Mouse (Mus musculus): ENCODE measurements around the gene Ifnk. TPM values are rescaled to one million over a fixed set of nuclear protein-coding genes. Genes with fewer than 3 reads are reported as not detected.

The Ifnk gene
- total and polyA plus RNA-seq, 2 experiments from 2014 or later = not detected

DNA sequence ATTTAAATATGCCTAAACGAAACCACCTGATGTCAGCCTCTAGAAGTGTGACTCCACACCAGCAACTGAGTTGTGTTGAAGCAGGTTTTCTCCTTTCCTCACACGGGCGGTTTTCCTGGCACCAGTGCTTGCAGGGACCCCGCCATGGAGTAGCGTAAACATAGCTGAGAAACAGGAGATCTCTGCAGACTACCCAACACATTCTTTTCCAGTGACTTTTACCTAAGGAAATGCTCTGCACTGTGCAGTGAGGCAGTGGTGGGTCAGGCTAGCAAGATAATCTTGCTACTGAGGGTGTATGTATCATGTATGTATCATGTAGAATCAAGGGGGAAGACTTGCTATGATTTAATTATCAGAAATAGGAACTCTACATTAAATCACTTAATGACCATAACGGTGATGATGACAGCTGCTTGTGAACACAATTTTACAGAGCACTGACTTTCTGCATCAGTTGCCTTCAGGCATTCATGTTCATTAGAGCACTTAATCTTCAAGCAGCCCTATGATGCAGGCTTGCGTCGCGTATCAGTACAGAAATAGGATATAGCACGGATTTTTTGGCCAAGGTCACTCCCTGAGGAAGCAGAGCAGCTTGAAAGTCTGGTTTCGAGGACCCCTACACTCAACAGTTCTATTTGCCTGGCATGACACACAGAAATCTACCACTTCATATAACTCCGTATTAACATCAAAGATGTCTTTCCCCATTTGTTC lies 26.2 kb downstream of the Ifnk start:
- WGBS = 53% methylated on average over 12 of the region's 12 CpGs
- Histone ChIP-seq H3K4me2 (ENCODE audit: low read depth, low read length) (no peak overlapping the region), H3K27ac (no peak overlapping the region), H3K4me3 (ENCODE audit: low read length) (no peak overlapping the region), H3K4me1 (ENCODE audit: insufficient read depth, low read length) (no peaks in the 10 kb centered on the region), H3K36me3 (ENCODE audit: insufficient read depth, low read length) (no peaks in the 10 kb centered on the region), H3K9me3 (ENCODE audit: low read length) (no peaks in the 10 kb centered on the region), H3K27me3 (ENCODE audit: insufficient read depth, low read length) (no peaks in the 10 kb centered on the region), H3K9ac (replicated peaks; ENCODE audit: low read length) (no peak overlapping the region)
- DNase-seq (ENCODE audit: low spot score) (peak; percentile 20), ATAC-seq (no peak)
- no peak for TF ChIP-seq CTCF (IDR thresholded peaks at IDR 0.05; ENCODE audit: low read depth)

DNA sequence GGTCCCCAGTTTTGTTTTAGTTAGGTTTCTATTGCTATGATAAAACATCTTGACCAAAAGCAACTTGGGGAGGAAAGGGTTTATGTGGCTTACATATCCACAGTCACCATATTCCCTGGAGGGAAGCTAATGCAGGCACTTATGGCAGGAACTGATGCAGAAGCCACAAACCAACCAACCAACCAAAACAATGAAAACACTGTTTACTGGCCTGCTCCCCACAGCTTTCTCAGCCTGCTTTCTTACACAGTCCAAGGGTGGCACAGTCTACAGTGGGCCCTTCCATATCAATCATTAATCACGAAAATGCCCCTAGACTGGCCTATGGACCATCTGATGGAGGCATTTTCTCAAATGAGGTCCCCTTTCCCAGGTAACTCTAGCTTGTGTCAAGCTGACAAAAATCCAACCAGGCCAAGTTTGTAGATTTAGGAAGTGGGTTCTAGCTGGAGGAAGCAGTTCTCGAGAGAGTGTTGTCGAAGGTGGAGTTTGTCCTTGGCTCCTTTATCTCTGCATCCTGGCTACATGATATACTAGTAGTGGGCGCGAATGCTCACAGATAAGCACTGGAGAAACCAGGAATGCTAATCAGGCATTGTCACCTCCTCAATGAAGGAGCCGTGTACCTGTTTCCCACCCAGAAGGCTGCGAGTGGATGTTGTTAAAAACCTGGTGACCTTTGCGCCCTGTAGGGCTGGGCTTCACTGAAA lies 35.9 kb downstream of the Ifnk start:
- Histone ChIP-seq H3K9me3 (ENCODE audit: low read length) (no peaks in the 10 kb centered on the region), H3K27ac (no peak overlapping the region), H3K9ac (replicated peaks; ENCODE audit: low read length) (no peak overlapping the region), H3K36me3 (ENCODE audit: insufficient read depth, low read length) (no peaks in the 10 kb centered on the region), H3K27me3 (ENCODE audit: insufficient read depth, low read length) (no peaks in the 10 kb centered on the region), H3K4me1 (ENCODE audit: insufficient read depth, low read length) (no peaks in the 10 kb centered on the region), H3K4me3 (ENCODE audit: low read length) (no peak overlapping the region), H3K4me2 (ENCODE audit: low read depth, low read length) (no peak overlapping the region)
- no peak for TF ChIP-seq CTCF (IDR thresholded peaks at IDR 0.05; ENCODE audit: low read depth)
- no peak for DNase-seq (ENCODE audit: low spot score)
- no peak for ATAC-seq
- 92% methylated on average over 8 of the region's 8 CpGs for WGBS

DNA sequence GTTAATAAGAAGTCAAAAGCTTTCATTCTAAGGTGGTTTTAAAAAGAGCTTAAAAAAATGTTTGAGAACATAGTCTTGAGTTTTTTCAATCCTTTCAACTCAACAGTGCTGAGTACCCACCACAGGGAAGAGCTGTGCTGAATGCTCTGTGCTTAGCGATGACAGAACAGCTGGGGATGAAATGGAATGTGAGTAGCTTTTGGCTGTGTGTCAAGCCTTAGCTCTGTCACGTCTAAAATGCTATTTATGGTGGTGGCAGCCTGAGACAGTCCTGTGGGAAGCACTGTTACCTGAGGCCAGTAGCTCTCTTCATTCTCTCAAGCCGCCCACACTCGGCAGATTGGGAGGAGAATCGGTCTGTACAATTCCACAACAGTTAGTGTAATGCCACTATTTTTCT lies 37.9 kb downstream of the Ifnk start:
- DNase-seq (ENCODE audit: low spot score) = peak; percentile 13
- 62% methylated on average over 5 of the region's 5 CpGs for WGBS
- TF ChIP-seq CTCF (IDR thresholded peaks at IDR 0.05; ENCODE audit: low read depth) = no peak

DNA sequence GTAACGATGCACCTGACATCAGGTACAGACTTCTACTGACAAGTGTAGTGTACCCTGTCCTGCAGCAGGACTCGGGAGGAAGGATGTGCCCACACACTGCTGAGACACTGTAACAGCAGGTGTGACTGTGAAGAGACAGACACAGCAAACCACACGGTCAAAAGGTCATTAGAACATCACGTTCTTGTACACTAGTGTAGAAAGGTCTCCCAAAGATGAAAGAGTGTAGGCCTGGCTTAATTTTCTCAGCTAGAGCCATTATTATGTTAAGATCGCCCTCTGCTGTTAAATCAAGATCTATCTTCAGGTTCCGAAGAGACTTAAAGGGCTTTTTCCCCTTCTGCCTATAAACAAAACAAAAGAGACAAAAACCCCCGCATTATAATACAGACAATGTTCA lies 40.9 kb downstream of the Ifnk start:
- H3K36me3 ChIP-seq (ENCODE audit: insufficient read depth, low read length) = peaks cover 6% of the 10 kb centered on the region
- H3K9ac ChIP-seq (replicated peaks; ENCODE audit: low read length) = no peak overlapping the region
- peak; percentile 75 for DNase-seq (ENCODE audit: low spot score)
- H3K27me3 ChIP-seq (ENCODE audit: insufficient read depth, low read length) = no peaks in the 10 kb centered on the region
- peak; percentile 64 for TF ChIP-seq CTCF (IDR thresholded peaks at IDR 0.05; ENCODE audit: low read depth)
- no peaks in the 10 kb centered on the region for H3K4me1 ChIP-seq (ENCODE audit: insufficient read depth, low read length)
- 31% methylated on average over 7 of the region's 7 CpGs for WGBS
- no peak overlapping the region for H3K27ac ChIP-seq
- H3K4me3 ChIP-seq (ENCODE audit: low read length) = no peak overlapping the region
- H3K9me3 ChIP-seq (ENCODE audit: low read length) = no peaks in the 10 kb centered on the region
- ATAC-seq = peak; percentile 53; the same call in 1 of the 2 replicates
- no peak overlapping the region for H3K4me2 ChIP-seq (ENCODE audit: low read depth, low read length)

More for the DNA sequence above, 37.9 kb downstream of the Ifnk start:
- Histone ChIP-seq H3K27me3 (ENCODE audit: insufficient read depth, low read length) (no peaks in the 10 kb centered on the region), H3K4me2 (ENCODE audit: low read depth, low read length) (no peak overlapping the region), H3K4me3 (ENCODE audit: low read length) (no peak overlapping the region), H3K36me3 (ENCODE audit: insufficient read depth, low read length) (no peaks in the 10 kb centered on the region), H3K4me1 (ENCODE audit: insufficient read depth, low read length) (no peaks in the 10 kb centered on the region), H3K9ac (replicated peaks; ENCODE audit: low read length) (no peak overlapping the region), H3K27ac (no peak overlapping the region), H3K9me3 (ENCODE audit: low read length) (no peaks in the 10 kb centered on the region)
- no peak for ATAC-seq

DNA sequence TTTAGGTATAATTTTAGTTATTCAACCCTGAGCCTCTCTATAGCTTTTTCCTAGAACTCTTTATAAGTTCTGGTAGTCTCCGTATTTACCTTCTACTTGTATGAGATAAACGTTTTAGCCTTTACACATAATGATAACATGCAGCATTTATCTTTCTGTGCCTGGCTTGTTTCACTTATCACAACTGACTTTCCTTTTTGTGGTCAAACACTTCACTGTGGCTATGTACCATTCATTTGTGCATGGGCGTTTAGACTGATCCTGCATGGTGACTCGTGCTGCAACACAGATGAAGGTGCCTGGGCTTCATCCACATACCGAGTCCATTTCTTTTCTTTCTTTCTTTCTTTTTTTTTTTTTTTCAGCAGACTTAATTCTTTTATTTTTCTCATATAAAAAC lies 49.8 kb downstream of the Ifnk start:
- Histone ChIP-seq H3K27ac (no peak overlapping the region), H3K4me1 (ENCODE audit: insufficient read depth, low read length) (no peaks in the 10 kb centered on the region), H3K9me3 (ENCODE audit: low read length) (no peaks in the 10 kb centered on the region), H3K4me2 (ENCODE audit: low read depth, low read length) (no peak overlapping the region), H3K36me3 (ENCODE audit: insufficient read depth, low read length) (peaks cover 20% of the 10 kb centered on the region; the same call in 1 of the 2 replicates), H3K27me3 (ENCODE audit: insufficient read depth, low read length) (no peaks in the 10 kb centered on the region), H3K4me3 (ENCODE audit: low read length) (no peak overlapping the region), H3K9ac (replicated peaks; ENCODE audit: low read length) (no peak overlapping the region)
- TF ChIP-seq CTCF (IDR thresholded peaks at IDR 0.05; ENCODE audit: low read depth) = no peak
- DNase-seq (ENCODE audit: low spot score) (no peak), ATAC-seq (no peak)
- over 99% methylated on average over 5 of the region's 5 CpGs for WGBS

Other genes starting within 250 kb of the Ifnk start
- 2.3 and 2.9 TPM in 2 replicates for gene Mob3b, start 5.4 kb downstream of the Ifnk start, total RNA-seq (2014; rRNA removed)
- 3.1 and 3.2 TPM in 2 replicates for gene Mob3b, start 5.4 kb downstream of the Ifnk start, polyA plus RNA-seq (2015; fragmentation: Nextera tagmentation; extraction: Ambion mirVana)
- 42.3 and 49.7 TPM in 2 replicates for gene C9orf72, start 74.1 kb downstream of the Ifnk start, total RNA-seq (2014; rRNA removed)
- 36.0 and 40.4 TPM in 2 replicates for gene C9orf72, start 74.1 kb downstream of the Ifnk start, polyA plus RNA-seq (2015; fragmentation: Nextera tagmentation; extraction: Ambion mirVana)